Mouse (Mus musculus) liver, embryonic 11.5 days (tissue): ENCODE data around the gene Teddm1b. TPM values are rescaled to one million over a fixed set of nuclear protein-coding genes. Genes with fewer than 3 reads are reported as not detected.

Source experiments
- ATAC-seq: fragments of 200-750 bp; cut with Nextera tagmentation; replicated peaks from 2 replicates; pipeline ENCODE4 v1.8.0; 2017; ENCODE audit warnings: moderate number of reproducible peaks, mild to moderate bottlenecking, moderate TSS enrichment, moderate library complexity; ENCODE audit not compliant: low FRiP score
- DNase-seq: peaks from one replicate; pipeline ENCODE4 v3.0.0-alpha.2; 2017; ENCODE audit warnings: low spot score
- H3K27ac ChIP-seq: fragments of 300-500 bp; sonication (generic); 2 replicates; pipeline ENCODE4 v1.5.1; 2014; ENCODE audit warnings: mild to moderate bottlenecking, low read depth, low read length, control low read depth
- H3K27me3 ChIP-seq: fragments of 300-500 bp; sonication (generic); replicated peaks from 2 replicates; pipeline ENCODE4 v1.6.1; 2014; ENCODE audit warnings: low read length, mixed read lengths; ENCODE audit not compliant: control insufficient read depth, insufficient read depth
- H3K36me3 ChIP-seq: fragments of 300-500 bp; sonication (generic); 2 replicates; pipeline ENCODE4 v1.6.1; 2014; ENCODE audit warnings: mild to moderate bottlenecking, low read length, moderate library complexity, mixed read lengths; ENCODE audit not compliant: control insufficient read depth, insufficient read depth
- H3K4me1 ChIP-seq: fragments of 300-500 bp; sonication (generic); replicated peaks from 2 replicates; pipeline ENCODE4 v1.6.1; 2014; ENCODE audit warnings: low read length, mixed read lengths; ENCODE audit not compliant: control insufficient read depth, insufficient read depth
- H3K4me2 ChIP-seq: fragments of 300-500 bp; sonication (generic); 2 replicates; pipeline ENCODE4 v1.6.1; 2014; ENCODE audit warnings: mild to moderate bottlenecking, control low read depth, moderate library complexity
- H3K4me3 ChIP-seq: fragments of 300-500 bp; sonication (generic); 2 replicates; pipeline ENCODE4 v1.5.1; 2014; ENCODE audit warnings: low read depth, low read length, control low read depth
- H3K9ac ChIP-seq: fragments of 300-500 bp; sonication (generic); 2 replicates; pipeline ENCODE4 v1.6.1; 2014; ENCODE audit warnings: low read depth, low read length, control low read depth
- H3K9me3 ChIP-seq: fragments of 300-500 bp; sonication (generic); 2 replicates; pipeline ENCODE4 v1.6.1; 2016; ENCODE audit warnings: low read length, inconsistent platforms, mixed read lengths; ENCODE audit not compliant: control insufficient read depth
- WGBS: fragments of 180-500 bp; shearing (Covaris S2); extraction: QIAGEN DNeasy Blood & Tissue Kit; methylation state at CpG from one replicate; pipeline ENCODE4 v1.1.7; 2014; 5-methylcytosine and 5-hydroxymethylcytosine counted together
- microRNA-seq: library from miRNA; unstranded; fragments of <30 nt; microRNA quantifications from one replicate; pipeline ENCODE4, GENCODE M21; 2017; ENCODE audit warnings: borderline number of aligned reads
- polyA plus RNA-seq: library from polyadenylated mRNA; unstranded; fragments of >200 nt; fragmentation: Nextera tagmentation; extraction: Ambion mirVana; gene quantifications from 2 replicates; pipeline ENCODE4 v1.2.1, GENCODE M21; 2014

Teddm1b gene
- polyA plus RNA-seq, 1 experiment from 2014 or later = 0.40 TPM

GRCm38 (mm10) chr1:153924395-153925385 is 50.5 kb downstream of the Teddm1b start:
- ATAC-seq (no peak), DNase-seq (no peak)
- no peak overlapping the region for H3K27ac ChIP-seq
- H3K4me2 ChIP-seq = no peak overlapping the region
- H3K36me3 ChIP-seq = no peaks in the 10 kb centered on the region
- H3K4me3 ChIP-seq = no peak overlapping the region
- H3K27me3 ChIP-seq = no peaks in the 10 kb centered on the region
- no peak overlapping the region for H3K9ac ChIP-seq
- WGBS = 80% methylated on average over 6 of the region's 6 CpGs
- H3K9me3 ChIP-seq = no peaks in the 10 kb centered on the region
- no peaks in the 10 kb centered on the region for H3K4me1 ChIP-seq

Small RNAs within 50 kb of the gene (microRNA-seq; reads per million reads assigned to microRNA genes)
- 65.8 reads per million, percentile 45 among the genes with 10 or more reads in this experiment for gene Mir8114

Other genes starting within 250 kb of the Teddm1b start
- 0.09 and 0.19 TPM in 2 replicates for gene Rgs8, start 221.3 kb upstream of the Teddm1b start, polyA plus RNA-seq
- gene Rgs16, start 134.0 kb upstream of the Teddm1b start, polyA plus RNA-seq = 0.94 and 1.3 TPM in 2 replicates
- 5.4 and 7.2 TPM in 2 replicates for gene Rnasel, start 124.9 kb upstream of the Teddm1b start, polyA plus RNA-seq
- 0.07 TPM in 1 of 2 replicates, not detected in the other for gene Rgsl1, start 30.2 kb upstream of the Teddm1b start, polyA plus RNA-seq
- gene Teddm1a, start 17.4 kb downstream of the Teddm1b start, polyA plus RNA-seq = not detected in 2 replicates
- 129 and 146 TPM in 2 replicates for gene Glul, start 25.6 kb downstream of the Teddm1b start, polyA plus RNA-seq
- gene Teddm2, start 25.9 kb downstream of the Teddm1b start, polyA plus RNA-seq = 0.21 and 0.45 TPM in 2 replicates